Mouse (Mus musculus) thymus, adult 2 months (tissue): ENCODE measurements around the gene Slc8b1.

Source experiments
- CTCF ChIP-seq: fragments of 200-500 bp; IDR thresholded peaks from 2 replicates; pipeline ENCODE4 v1.5.1; 2012; ENCODE audit warnings: mild to moderate bottlenecking, control low read depth, low read length, moderate library complexity, borderline replicate concordance; ENCODE audit not compliant: control insufficient read depth, poor library complexity, insufficient read depth; ENCODE audit errors: extremely low read depth
- POLR2A ChIP-seq: fragments of 200-500 bp; IDR thresholded peaks from 2 replicates; pipeline ENCODE4 v1.6.1; 2012; ENCODE audit warnings: mild to moderate bottlenecking, low read length, control low read depth, moderate library complexity; ENCODE audit not compliant: control insufficient read depth, poor library complexity, insufficient read depth; ENCODE audit errors: extremely low read depth

GRCm38 (mm10) chr5:120493873-120494395 lies 17.0 kb upstream of the Slc8b1 start:
- no peak for TF ChIP-seq CTCF
- no peak for TF ChIP-seq POLR2A
